Mouse (Mus musculus) thymus, adult 2 months (tissue): ENCODE data around the gene 2610042L04Rik.
"Not testable (repeated sequence)": the region's sequence is repeated elsewhere in the genome, so short reads cannot be mapped to it uniquely, and the experiment has no call there.

Experiments used
- CTCF ChIP-seq: fragments of 200-500 bp; IDR thresholded peaks from 2 replicates; pipeline ENCODE4 v1.5.1; 2012; ENCODE audit warnings: mild to moderate bottlenecking, control low read depth, low read length, moderate library complexity, borderline replicate concordance; ENCODE audit not compliant: control insufficient read depth, poor library complexity, insufficient read depth; ENCODE audit errors: extremely low read depth
- POLR2A ChIP-seq: fragments of 200-500 bp; IDR thresholded peaks from 2 replicates; pipeline ENCODE4 v1.6.1; 2012; ENCODE audit warnings: mild to moderate bottlenecking, low read length, control low read depth, moderate library complexity; ENCODE audit not compliant: control insufficient read depth, poor library complexity, insufficient read depth; ENCODE audit errors: extremely low read depth

DNA sequence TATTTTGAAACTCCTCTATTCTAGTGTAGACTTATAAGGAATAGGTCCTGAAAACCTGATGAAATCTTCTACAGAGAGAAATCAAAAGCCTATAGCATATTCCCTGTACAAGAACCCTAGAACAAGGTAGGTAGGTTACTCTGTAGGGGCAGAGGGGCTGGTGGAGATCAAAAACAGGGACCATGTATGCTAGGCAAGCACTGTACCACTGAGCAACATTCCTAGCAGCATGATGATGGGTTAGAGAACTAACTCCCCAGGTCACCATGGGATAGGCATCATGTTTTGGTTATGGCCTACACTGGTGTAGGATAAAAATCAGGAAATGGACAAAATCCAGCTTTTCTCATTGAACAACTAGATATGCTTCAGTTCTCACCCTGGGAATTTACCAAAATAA lies 51.0 kb downstream of the 2610042L04Rik start:
- not testable (repeated sequence) for TF ChIP-seq CTCF, POLR2A
